Mouse (Mus musculus) heart, embryonic 12.5 days (tissue): ENCODE measurements around the gene Pcsk2. TPM values are rescaled to one million over a fixed set of nuclear protein-coding genes. Genes with fewer than 3 reads are reported as not detected.

Source experiments
- ATAC-seq: fragments of 200-750 bp; cut with Nextera tagmentation; 2 replicates; pipeline ENCODE4 v1.8.0; 2017; ENCODE audit warnings: moderate TSS enrichment, moderate library complexity; ENCODE audit not compliant: insufficient number of reproducible peaks, low FRiP score
- H3K27ac ChIP-seq: fragments of 300-500 bp; sonication (generic); 2 replicates; pipeline ENCODE4 v1.5.1; 2016; ENCODE audit warnings: mild to moderate bottlenecking, moderate library complexity; ENCODE audit not compliant: poor library complexity, severe bottlenecking
- H3K27me3 ChIP-seq: fragments of 300-500 bp; sonication (generic); replicated peaks from 2 replicates; pipeline ENCODE4 v1.6.1; 2016; ENCODE audit warnings: mild to moderate bottlenecking, moderate library complexity
- H3K36me3 ChIP-seq: fragments of 300-500 bp; sonication (generic); 2 replicates; pipeline ENCODE4 v1.6.1; 2016; ENCODE audit warnings: mild to moderate bottlenecking, moderate library complexity
- H3K4me1 ChIP-seq: fragments of 300-500 bp; sonication (generic); replicated peaks from 2 replicates; pipeline ENCODE4 v1.6.1; 2016; ENCODE audit warnings: mild to moderate bottlenecking
- H3K4me2 ChIP-seq: fragments of 300-500 bp; sonication (generic); 2 replicates; pipeline ENCODE4 v1.6.1; 2016; ENCODE audit warnings: mild to moderate bottlenecking, moderate library complexity
- H3K4me3 ChIP-seq: fragments of 300-500 bp; sonication (generic); 2 replicates; pipeline ENCODE4 v1.5.1; 2016; ENCODE audit warnings: mild to moderate bottlenecking
- H3K9ac ChIP-seq: fragments of 300-500 bp; sonication (generic); 2 replicates; pipeline ENCODE4 v1.6.1; 2016; ENCODE audit warnings: mild to moderate bottlenecking, moderate library complexity
- H3K9me3 ChIP-seq: fragments of 300-500 bp; sonication (generic); replicated peaks from 2 replicates; pipeline ENCODE4 v1.6.1; 2016; ENCODE audit warnings: mild to moderate bottlenecking, moderate library complexity
- WGBS: fragments of 180-500 bp; shearing (Covaris S2); methylation state at CpG from one replicate; pipeline ENCODE4 v1.1.7; 2016; 5-methylcytosine and 5-hydroxymethylcytosine counted together
- polyA plus RNA-seq: library from polyadenylated mRNA; unstranded; fragments of >200 nt; fragmentation: Nextera tagmentation; extraction: Ambion mirVana; gene quantifications from 2 replicates; pipeline ENCODE4 v1.2.1, GENCODE M21; 2016

Gene Pcsk2
- polyA plus RNA-seq, 1 experiment from 2014 or later = not detected

- Histone ChIP-seq H3K27me3 (no peaks in the 10 kb centered on the region), H3K4me3 (no peak overlapping the region), H3K27ac (no peak overlapping the region), H3K4me2 (no peak overlapping the region), H3K9ac (no peak overlapping the region), H3K9me3 (no peaks in the 10 kb centered on the region), H3K36me3 (no peaks in the 10 kb centered on the region), H3K4me1 (no peaks in the 10 kb centered on the region)
- no peak for ATAC-seq
- WGBS = 70% methylated on average over 3 of the region's 3 CpGs
Observed at GRCm38 (mm10) chr2:143702931-143703344, 157.0 kb downstream of the Pcsk2 start.

- H3K27ac ChIP-seq = no peak overlapping the region
- H3K4me2 ChIP-seq = no peak overlapping the region
- WGBS = 67% methylated on average over 3 of the region's 3 CpGs
- no peaks in the 10 kb centered on the region for H3K4me1 ChIP-seq
- no peaks in the 10 kb centered on the region for H3K9me3 ChIP-seq
- H3K4me3 ChIP-seq = no peak overlapping the region
- no peaks in the 10 kb centered on the region for H3K27me3 ChIP-seq
- no peak overlapping the region for H3K9ac ChIP-seq
- ATAC-seq = no peak
- no peaks in the 10 kb centered on the region for H3K36me3 ChIP-seq
Observed at GRCm38 (mm10) chr2:143708205-143708604, 162.2 kb downstream of the Pcsk2 start.

- H3K4me1 ChIP-seq = no peaks in the 10 kb centered on the region
- H3K27ac ChIP-seq = no peak overlapping the region
- H3K4me2 ChIP-seq = no peak overlapping the region
- H3K9me3 ChIP-seq = no peaks in the 10 kb centered on the region
- no peak for ATAC-seq
- H3K9ac ChIP-seq = no peak overlapping the region
- no peaks in the 10 kb centered on the region for H3K36me3 ChIP-seq
- WGBS = 19% methylated on average over 4 of the region's 4 CpGs
- no peak overlapping the region for H3K4me3 ChIP-seq
- no peaks in the 10 kb centered on the region for H3K27me3 ChIP-seq
Observed at GRCm38 (mm10) chr2:143709249-143709648, 163.3 kb downstream of the Pcsk2 start.

- 76% methylated on average over 2 of the region's 2 CpGs for WGBS
- H3K27ac ChIP-seq = no peak overlapping the region
- no peaks in the 10 kb centered on the region for H3K36me3 ChIP-seq
- H3K27me3 ChIP-seq = no peaks in the 10 kb centered on the region
- no peak for ATAC-seq
- H3K4me1 ChIP-seq = no peaks in the 10 kb centered on the region
- H3K4me2 ChIP-seq = no peak overlapping the region
- no peak overlapping the region for H3K4me3 ChIP-seq
- H3K9me3 ChIP-seq = no peaks in the 10 kb centered on the region
- H3K9ac ChIP-seq = no peak overlapping the region
Observed at GRCm38 (mm10) chr2:143709979-143710378, 164.0 kb downstream of the Pcsk2 start.

- Histone ChIP-seq H3K27me3 (no peaks in the 10 kb centered on the region), H3K27ac (no peak overlapping the region), H3K9ac (no peak overlapping the region), H3K9me3 (no peaks in the 10 kb centered on the region), H3K4me3 (no peak overlapping the region), H3K4me1 (no peaks in the 10 kb centered on the region), H3K36me3 (no peaks in the 10 kb centered on the region), H3K4me2 (no peak overlapping the region)
- ATAC-seq = no peak
- WGBS = 61% methylated on average over 4 of the region's 4 CpGs
Observed at GRCm38 (mm10) chr2:143711886-143712285, 165.9 kb downstream of the Pcsk2 start.

GRCm38 (mm10) chr2:143712901-143713300, 166.9 kb downstream of the Pcsk2 start:
- Histone ChIP-seq H3K9me3 (no peaks in the 10 kb centered on the region), H3K27ac (no peak overlapping the region), H3K4me2 (no peak overlapping the region), H3K4me3 (no peak overlapping the region), H3K9ac (no peak overlapping the region), H3K4me1 (no peaks in the 10 kb centered on the region), H3K27me3 (no peaks in the 10 kb centered on the region), H3K36me3 (no peaks in the 10 kb centered on the region)
- no peak for ATAC-seq
- WGBS = 76% methylated on average over 3 of the region's 3 CpGs

GRCm38 (mm10) chr2:143713902-143714301, 167.9 kb downstream of the Pcsk2 start:
- 84% methylated on average over 4 of the region's 4 CpGs for WGBS
- no peaks in the 10 kb centered on the region for H3K36me3 ChIP-seq
- no peak overlapping the region for H3K4me2 ChIP-seq
- no peak overlapping the region for H3K9ac ChIP-seq
- H3K9me3 ChIP-seq = no peaks in the 10 kb centered on the region
- H3K4me1 ChIP-seq = no peaks in the 10 kb centered on the region
- ATAC-seq = no peak
- H3K27me3 ChIP-seq = no peaks in the 10 kb centered on the region
- no peak overlapping the region for H3K4me3 ChIP-seq
- no peak overlapping the region for H3K27ac ChIP-seq

- H3K4me2 ChIP-seq = no peak overlapping the region
- no peak overlapping the region for H3K4me3 ChIP-seq
- no peaks in the 10 kb centered on the region for H3K9me3 ChIP-seq
- 57% methylated on average over 4 of the region's 4 CpGs for WGBS
- H3K4me1 ChIP-seq = no peaks in the 10 kb centered on the region
- H3K9ac ChIP-seq = no peak overlapping the region
- no peaks in the 10 kb centered on the region for H3K36me3 ChIP-seq
- H3K27ac ChIP-seq = no peak overlapping the region
- no peak for ATAC-seq
- H3K27me3 ChIP-seq = no peaks in the 10 kb centered on the region
Observed at GRCm38 (mm10) chr2:143715110-143715509, 169.2 kb downstream of the Pcsk2 start.

GRCm38 (mm10) chr2:143723231-143723630, 177.3 kb downstream of the Pcsk2 start:
- no peak for ATAC-seq
- Histone ChIP-seq H3K4me3 (no peak overlapping the region), H3K4me2 (no peak overlapping the region), H3K27ac (no peak overlapping the region), H3K9me3 (no peaks in the 10 kb centered on the region), H3K27me3 (no peaks in the 10 kb centered on the region), H3K36me3 (no peaks in the 10 kb centered on the region), H3K4me1 (no peaks in the 10 kb centered on the region), H3K9ac (no peak overlapping the region)
- 14% methylated on average over 4 of the region's 4 CpGs for WGBS

GRCm38 (mm10) chr2:143724101-143724500, 178.1 kb downstream of the Pcsk2 start:
- Histone ChIP-seq H3K4me2 (no peak overlapping the region), H3K27ac (no peak overlapping the region), H3K36me3 (no peaks in the 10 kb centered on the region), H3K9me3 (no peaks in the 10 kb centered on the region), H3K4me1 (no peaks in the 10 kb centered on the region), H3K9ac (no peak overlapping the region), H3K27me3 (no peaks in the 10 kb centered on the region), H3K4me3 (no peak overlapping the region)
- 81% methylated on average over 4 of the region's 4 CpGs for WGBS
- no peak for ATAC-seq

GRCm38 (mm10) chr2:143724720-143725119, 178.8 kb downstream of the Pcsk2 start:
- no peak overlapping the region for H3K9ac ChIP-seq
- no peaks in the 10 kb centered on the region for H3K27me3 ChIP-seq
- no peaks in the 10 kb centered on the region for H3K4me1 ChIP-seq
- H3K4me2 ChIP-seq = no peak overlapping the region
- WGBS = 86% methylated on average over 8 of the region's 8 CpGs
- ATAC-seq = no peak
- no peak overlapping the region for H3K4me3 ChIP-seq
- H3K36me3 ChIP-seq = no peaks in the 10 kb centered on the region
- no peak overlapping the region for H3K27ac ChIP-seq
- no peaks in the 10 kb centered on the region for H3K9me3 ChIP-seq

GRCm38 (mm10) chr2:143732501-143732900, 186.5 kb downstream of the Pcsk2 start:
- Histone ChIP-seq H3K9me3 (no peaks in the 10 kb centered on the region), H3K27me3 (no peaks in the 10 kb centered on the region), H3K36me3 (no peaks in the 10 kb centered on the region), H3K4me2 (no peak overlapping the region), H3K27ac (no peak overlapping the region), H3K4me1 (no peaks in the 10 kb centered on the region), H3K4me3 (no peak overlapping the region), H3K9ac (no peak overlapping the region)
- 76% methylated on average over 10 of the region's 10 CpGs for WGBS
- ATAC-seq = no peak
